Mouse (Mus musculus): ENCODE data around the gene Sppl2b.

DNA sequence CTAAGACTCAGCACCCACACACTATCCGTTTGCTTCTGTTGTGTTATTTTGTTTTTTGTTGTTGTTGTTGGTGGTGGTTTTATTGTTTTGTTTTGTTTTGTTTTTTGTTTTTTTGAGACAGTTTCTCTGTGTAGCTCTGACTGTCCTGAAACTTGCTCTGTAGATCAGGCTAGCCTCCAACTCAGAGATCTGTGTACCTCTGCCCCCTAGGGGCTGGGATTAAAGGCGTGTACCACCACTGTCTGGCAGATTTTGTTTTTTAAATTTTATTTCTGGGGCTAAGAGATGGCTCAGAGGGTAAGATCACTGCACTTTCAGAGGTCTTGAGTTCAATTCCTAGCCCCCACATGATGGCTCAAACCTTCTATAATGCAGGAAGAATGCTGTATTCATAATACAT, 25.8 kb downstream of the Sppl2b start:
- no peak; the same call in 1 of the 2 replicates for TF ChIP-seq CTCF (IDR thresholded peaks at IDR 0.05; ENCODE audit: low read depth)
- no peak for TF ChIP-seq EP300 (IDR thresholded peaks at IDR 0.05; ENCODE audit: low read depth)

Measured in liver, postnatal 0 days (tissue).